Mouse (Mus musculus) left cerebral cortex, adult 8-10 months (tissue): ENCODE results near the gene Mapk6. TPM values are rescaled to one million over a fixed set of nuclear protein-coding genes. Genes with fewer than 3 reads are reported as not detected.
"Not testable (repeated sequence)": the region's sequence is repeated elsewhere in the genome, so short reads cannot be mapped to it uniquely, and the experiment has no call there.

Source experiments
- DNase-seq, 2 experiments: peaks; one replicate each; pipeline ENCODE4 v3.0.0; 2022; ENCODE audit warnings: low spot score in 2 of 2
- total RNA-seq, 4 experiments: library from RNA; stranded (reverse); gene quantifications; 2 replicates each; pipeline ENCODE4 v1.2.4; 2022

Gene Mapk6
- 10 to 100 TPM; 63.2 to 79.9 (median 65.4) TPM for total RNA-seq

GRCm38 (mm10) chr9:75409852-75410378, at the start of gene Mapk6:
Mapk6 (minus strand) TSS chr9:75410005.
- DNase-seq = peak; percentile 95 to 96

- no peak for DNase-seq
These were observed 45.9 kb upstream of the Mapk6 start for GRCm38 (mm10) chr9:75455684-75456083.

- no peak for DNase-seq
These were observed 44.2 kb upstream of the Mapk6 start for GRCm38 (mm10) chr9:75453994-75454393.

GRCm38 (mm10) chr9:75448021-75448420, 38.2 kb upstream of the Mapk6 start:
- DNase-seq = no peak

DNA sequence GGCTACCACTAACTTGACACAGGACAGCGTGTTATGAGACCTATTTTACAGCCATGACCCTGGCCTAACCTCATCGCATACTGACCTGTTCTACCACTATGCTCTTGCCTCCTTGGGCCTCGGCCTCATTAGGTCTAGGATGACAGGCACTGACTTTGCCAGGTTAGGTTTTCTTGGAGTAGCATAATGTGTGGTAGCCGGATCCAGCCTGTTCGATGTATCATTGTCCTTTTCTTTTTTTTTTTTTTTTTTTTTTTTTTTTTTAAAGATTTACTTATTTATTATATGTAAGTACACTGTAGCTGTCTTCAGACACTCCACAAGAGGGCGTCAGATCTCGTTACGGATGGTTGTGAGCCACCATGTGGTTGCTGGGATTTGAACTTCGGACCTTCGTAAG, 36.8 kb upstream of the Mapk6 start:
- DNase-seq = not testable (repeated sequence)

GRCm38 (mm10) chr9:75444981-75445380, 35.2 kb upstream of the Mapk6 start:
- DNase-seq = no peak

DNA sequence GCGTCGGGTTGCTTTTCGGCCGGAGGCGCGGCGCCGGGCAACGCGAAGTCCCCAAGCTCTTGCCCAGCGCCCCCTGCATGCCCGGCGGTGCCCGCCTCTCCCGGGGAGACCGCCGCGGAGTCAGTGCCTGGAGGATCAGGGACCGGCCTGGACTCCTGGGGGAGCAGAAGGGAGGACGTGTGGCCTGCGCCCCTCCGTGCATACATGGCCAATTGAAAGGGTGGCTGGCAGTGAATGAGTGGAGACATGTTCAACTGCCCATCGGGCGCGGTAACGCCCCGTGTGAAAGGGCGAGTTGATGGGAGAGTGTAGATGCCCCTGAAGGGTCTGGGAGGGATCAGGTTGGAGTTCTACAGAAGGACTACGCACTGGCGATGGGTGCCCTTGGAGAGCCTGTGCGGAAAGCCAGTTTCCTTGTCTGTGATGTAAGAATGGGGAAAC, 31.9 kb upstream of the Mapk6 start:
- DNase-seq = peak; percentile 40 to 46

DNA sequence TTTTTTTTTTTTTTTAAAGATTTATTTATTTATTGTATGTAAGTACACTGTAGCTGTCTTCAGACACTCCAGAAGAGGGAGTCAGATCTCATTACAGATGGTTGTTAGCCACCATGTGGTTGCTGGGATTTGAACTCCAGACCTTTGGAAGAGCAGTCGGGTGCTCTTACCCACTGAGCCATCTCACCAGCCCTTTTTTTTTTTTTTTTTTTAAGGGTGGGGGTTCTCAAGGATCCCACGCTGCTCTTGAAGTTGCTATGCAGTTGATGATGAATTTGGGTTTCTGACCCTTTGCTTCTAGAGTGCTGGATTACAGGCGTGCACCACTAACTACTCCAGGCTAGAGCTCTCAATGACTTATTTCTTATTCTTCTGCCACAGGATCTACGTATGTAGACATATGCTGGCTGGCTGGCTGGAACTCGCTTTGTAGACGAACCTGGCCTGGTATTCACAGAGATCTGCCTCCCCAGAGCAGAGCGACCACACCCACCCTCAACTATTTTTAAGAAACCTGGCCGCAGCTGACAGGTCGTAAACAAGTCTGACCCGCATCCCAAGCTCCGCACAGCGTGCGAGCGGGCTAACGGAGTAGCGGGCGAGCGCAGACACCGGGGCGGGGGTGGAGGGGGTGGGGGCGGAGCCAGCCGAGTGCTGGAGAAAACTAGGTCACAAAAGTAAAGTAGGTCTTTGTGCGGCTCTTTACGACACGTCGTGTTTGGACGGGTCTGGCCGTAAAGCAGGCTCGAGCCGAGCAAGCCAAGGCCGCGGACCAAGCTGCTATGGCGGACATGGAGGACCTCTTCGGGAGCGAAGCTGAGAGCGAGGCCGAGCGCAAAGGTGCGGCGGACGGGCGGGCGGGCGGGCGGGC, 31.2 kb upstream of the Mapk6 start, which contains the start of gene Leo1:
Gene Leo1 (plus strand): TSS at position 729 of the 871 bp plus-strand sequence.
- peak; percentile 73 to 91 for DNase-seq

- no peak for DNase-seq
These were observed 28.0 kb upstream of the Mapk6 start for GRCm38 (mm10) chr9:75437653-75438385.

DNA sequence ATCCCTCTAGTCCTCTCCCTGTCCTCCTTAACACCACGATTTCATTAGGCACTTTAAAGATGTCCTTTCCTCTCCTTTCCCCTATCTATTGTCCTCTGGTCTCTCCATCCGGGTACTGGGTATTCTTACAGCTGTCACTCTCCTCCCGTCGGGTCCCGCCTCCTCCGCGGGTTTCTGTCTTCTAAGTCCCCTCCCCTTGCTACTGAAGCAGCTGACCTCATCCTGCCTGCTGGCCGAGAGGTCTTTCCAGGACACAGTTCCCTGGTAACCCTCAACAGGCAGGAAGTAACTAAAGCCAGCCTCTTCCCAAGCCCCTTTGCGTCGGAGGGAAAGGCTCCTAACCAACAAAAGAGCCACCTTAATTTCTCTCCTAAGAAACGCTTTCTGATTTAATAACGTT, 26.1 kb upstream of the Mapk6 start:
- DNase-seq = peak in 1 of 2 experiments; percentile 61

DNA sequence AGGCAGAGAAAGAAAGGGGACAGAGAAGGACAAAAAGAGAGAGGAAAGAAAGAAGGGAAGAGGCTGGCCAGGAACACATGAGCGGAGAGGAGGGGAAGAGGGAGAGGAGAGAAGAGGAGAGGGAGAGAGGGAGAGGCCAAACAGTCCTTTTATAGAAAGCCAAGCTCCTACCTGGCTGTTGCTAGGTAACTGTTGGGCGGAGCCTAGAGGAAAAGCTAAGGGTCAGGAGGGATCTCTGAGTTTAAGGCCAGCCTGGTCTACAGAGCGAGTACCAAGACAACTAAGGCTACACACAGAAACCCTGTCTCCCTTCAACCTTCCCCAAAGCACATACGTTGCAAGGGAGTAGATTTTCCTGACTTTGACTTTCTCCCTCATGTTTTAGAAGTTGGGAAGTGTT, 25.5 kb upstream of the Mapk6 start:
- DNase-seq = no peak

GRCm38 (mm10) chr9:75434872-75435271, 25.1 kb upstream of the Mapk6 start:
- DNase-seq = no peak

DNA sequence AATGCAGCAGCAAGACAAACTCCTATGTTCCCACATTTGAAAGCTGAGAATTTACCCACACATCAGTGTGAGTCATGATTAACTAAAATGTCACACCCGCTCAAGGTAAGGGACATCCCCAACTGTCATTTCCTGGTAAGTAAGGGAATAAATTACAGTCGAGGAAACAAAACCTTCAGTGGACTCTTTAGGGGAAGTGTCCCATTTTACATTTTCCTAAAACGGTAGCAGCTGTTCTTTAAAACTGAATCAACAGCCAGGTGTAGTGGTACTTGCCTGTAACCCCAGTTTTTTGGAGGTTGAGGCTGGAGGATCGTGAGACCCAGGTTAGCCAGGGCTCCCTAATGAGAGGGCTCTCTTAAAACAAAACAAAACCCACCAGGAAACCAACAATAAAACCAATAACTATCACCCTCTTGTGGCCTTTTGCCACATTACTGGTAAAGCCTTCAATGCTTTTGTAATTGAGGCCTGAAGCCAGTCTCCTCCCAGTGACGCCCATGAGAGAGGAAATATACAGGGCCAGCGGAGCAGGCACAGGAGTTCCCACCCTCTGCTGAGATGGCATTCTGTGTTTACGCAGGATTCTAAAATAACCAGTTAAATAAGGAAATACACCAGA, 24.5 kb upstream of the Mapk6 start:
- no peak for DNase-seq

DNA sequence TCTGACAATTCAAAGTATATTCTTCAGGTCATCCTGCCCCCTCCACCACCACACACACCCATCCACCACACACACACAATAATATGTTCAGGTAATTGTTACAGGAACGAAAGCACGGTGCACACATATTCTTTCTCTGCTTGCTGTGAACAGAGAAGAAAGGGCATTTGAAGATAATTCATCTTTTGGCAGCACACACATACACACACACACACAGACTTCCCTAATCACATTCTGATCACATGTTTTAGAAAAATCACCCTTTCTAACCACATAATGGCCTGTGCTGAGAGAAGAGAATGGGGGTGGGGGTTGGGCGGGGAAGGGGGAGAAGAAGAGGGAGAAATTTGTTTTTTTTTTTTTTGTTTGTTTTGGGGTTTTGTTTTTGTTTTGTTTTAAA, 22.9 kb upstream of the Mapk6 start:
- no peak for DNase-seq

DNA sequence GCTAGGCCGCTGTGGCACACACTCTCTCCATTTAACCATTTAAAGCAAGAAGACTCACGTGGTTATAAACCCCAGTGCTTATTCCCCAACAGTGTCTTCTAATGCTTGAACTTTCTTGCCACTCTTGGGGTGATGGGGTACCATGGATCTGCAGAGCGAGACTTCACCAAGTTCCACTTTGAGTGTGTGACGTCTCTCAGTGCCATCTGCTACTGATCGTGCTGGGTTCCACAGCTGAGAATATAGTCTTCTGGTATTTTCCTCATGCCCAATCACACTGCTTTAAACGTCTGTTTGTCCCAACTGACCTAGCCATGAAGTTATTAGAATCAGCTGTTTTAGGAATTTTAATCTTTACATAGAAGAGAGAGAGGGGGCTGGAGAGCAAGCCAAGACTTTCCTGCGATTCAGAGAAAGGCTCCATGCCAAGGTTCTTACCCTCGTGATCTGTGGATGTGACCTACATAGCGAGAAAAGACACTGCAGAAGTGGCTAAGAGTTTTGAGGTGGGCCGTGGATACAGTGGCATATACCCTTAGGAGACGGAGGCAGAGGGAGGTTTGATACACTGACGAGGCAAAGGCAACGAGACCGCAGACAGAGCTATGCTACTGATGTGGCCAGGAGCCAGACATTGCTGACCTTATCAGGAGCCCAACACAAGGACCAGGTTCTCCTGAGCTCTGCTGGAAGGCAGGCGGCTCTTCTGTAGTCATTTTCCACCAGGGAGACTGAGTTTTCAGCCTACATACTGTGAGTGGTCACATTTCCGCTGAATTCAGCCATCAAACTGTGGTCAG, 21.2 kb upstream of the Mapk6 start:
- no peak for DNase-seq

- no peak for DNase-seq
These were observed 19.9 kb upstream of the Mapk6 start for GRCm38 (mm10) chr9:75429657-75430056.

GRCm38 (mm10) chr9:75429040-75429439, 19.2 kb upstream of the Mapk6 start:
- no peak for DNase-seq

DNA sequence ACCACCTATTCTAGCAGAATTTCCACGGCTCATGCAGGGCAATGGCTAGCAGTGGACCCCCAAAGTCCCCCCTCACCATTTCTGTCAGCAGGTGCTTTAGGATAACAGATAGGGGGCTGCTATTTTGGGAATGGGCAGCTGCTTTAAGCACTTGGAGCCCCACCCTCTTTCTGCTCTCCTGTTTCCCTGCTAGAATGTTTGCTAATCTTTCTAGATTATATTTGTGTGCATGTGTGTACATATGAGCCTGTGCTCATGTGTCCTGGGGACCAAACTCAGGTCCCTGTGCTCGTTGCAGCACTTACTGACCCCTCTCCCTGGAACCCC, 18.4 kb upstream of the Mapk6 start:
- no peak for DNase-seq

DNA sequence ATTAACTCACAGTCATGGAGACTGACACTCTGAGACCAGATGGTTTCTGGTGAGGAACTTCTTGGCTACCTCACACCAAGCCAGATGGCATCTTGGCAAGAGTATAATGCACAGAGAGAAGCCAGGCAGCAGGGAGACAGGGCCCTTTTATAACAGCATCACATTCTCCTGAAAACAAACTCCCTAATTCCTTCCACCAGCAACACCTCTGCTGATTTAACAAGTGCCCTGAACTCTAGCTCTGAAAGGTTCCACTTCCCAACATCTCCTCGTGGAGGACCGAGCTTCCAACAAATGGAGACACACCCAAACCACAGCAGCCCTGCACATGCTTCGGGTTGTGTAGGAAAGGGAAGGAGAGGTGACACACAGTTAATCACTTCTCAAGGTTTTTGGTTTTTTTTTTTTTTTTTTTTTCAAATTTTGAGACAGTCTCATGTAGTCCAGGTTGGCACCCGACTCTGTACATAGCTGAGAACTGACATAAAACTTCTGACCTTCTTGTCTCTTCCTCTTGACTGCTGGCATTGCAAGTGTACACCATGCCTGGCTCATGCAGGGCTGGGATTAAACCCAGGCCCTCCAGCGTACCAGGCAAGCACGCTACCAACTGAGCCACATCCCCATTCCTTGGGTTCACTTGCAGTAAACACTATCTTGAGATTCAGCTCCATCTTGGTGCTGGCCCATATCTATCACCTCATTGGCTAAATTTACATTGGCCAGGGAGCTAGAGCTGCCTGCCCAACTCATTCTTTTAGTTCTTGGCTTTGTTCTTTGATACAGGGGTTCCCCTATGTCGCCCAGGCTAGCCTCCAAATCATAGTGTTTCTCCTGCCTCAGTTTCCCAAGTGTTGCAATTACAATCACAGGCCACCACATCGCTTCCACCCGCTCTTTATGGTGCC, 17.8 kb upstream of the Mapk6 start:
- DNase-seq = peak in 1 of 2 experiments; percentile 51
